Mouse (Mus musculus) Patski (cell line): ENCODE results near the gene Xpc. TPM values are rescaled to one million over a fixed set of nuclear protein-coding genes. Genes with fewer than 3 reads are reported as not detected.

Experiments
- ATAC-seq: fragments of 100-300 bp; one replicate; pipeline ENCODE4 v1.8.0; 2021
- CTCF ChIA-PET: fragments of 350-600 bp; sonication (Branson Sonifier 250); formaldehyde crosslinking; loops from one replicate; lab custom pipeline; 2022; ENCODE audit warnings: inconsistent platforms; lab: Charles Lee
- POLR2A ChIA-PET: fragments of 350-600 bp; sonication (Branson Sonifier 250); formaldehyde crosslinking; loops from one replicate; lab custom pipeline; 2022; ENCODE audit warnings: antibody characterized with exemption, inconsistent platforms; lab: Charles Lee
- DNase-seq: peaks from one replicate; pipeline ENCODE4 v3.0.0-alpha.2; 2011; ENCODE audit warnings: low read depth, low spot score
- H3K27me3 ChIP-seq: fragments of 371-371 bp; one replicate; pipeline ENCODE4 v1.5.1; 2021
- CTCF ChIP-seq: fragments of 100-300 bp; IDR thresholded peaks from one replicate; pipeline ENCODE4 v1.5.1; 2021
- in situ Hi-C: fragments of 300-500 bp; cut with MboI; formaldehyde crosslinking; loops from 3 replicates; pipeline ENCODE4 v1.11.1; 2018; ENCODE audit warnings: low pct_unique_long_range_greater_than_20kb, mixed read lengths
- polyA plus RNA-seq: library from polyadenylated mRNA; unstranded; gene quantifications from one replicate; pipeline ENCODE4 v1.2.3, GENCODE M21; 2021

Gene Xpc
- polyA plus RNA-seq, 1 experiment from 2014 or later: 45.1 TPM

DNA sequence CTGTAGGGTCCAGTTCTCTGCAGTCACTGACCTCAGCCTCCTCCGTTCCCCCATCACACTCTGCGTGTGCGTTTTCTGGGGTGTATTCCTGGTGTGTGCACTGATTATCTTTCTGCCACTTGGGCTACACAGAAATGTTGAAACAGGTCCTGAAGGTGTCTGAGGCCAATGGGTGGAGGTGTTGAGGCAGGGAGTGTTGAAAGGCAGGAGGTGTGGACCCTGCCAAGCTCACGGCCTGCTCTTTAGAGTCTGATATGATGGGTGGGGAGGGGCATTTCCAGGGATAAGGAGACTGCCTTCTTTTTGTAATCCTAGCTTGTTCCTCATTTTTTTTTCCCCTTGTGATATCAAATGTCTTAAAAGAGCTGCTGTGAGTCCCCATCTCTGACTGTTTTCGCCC is 27.4 kb upstream of the Xpc start:
- no peaks in the 10 kb centered on the region for H3K27me3 ChIP-seq
- POLR2A ChIA-PET: interaction anchor here (1.1 kb wide), 1 partner anchor 12 kb away, joined by 3 read pairs; no protein-coding TSS in a partner anchor
- ATAC-seq: no peak
- no peak for TF ChIP-seq CTCF
- CTCF ChIA-PET: interaction anchor here (0.7 to 2.4 kb wide), 5 partner anchors 10 to 206 kb away, joined by 3 to 7 read pairs (median 3); no protein-coding TSS in a partner anchor
- in situ Hi-C loops: no loop called here
- no peak for DNase-seq

DNA sequence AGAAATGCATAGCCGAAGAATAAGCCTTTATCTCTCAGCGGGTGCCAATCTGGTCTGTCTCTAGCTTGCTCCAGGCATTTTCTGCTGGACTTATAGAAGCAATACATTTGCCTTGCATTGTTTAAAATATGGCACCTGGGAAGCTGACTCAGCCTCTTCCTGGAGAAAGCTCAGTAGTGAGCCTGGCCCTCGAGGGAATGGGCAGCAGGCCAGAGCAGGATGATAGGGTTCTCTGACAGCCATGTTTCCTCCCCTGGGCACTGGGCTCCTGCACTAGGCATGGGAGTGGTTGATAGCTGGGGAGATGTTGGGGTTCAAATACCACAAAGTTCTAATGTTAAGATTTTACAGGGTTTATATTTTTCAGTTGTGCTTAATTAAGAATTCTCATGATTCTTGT is 25.6 kb upstream of the Xpc start:
- ChIA-PET CTCF (interaction anchor here (1.2 to 2.0 kb wide), 3 partner anchors 12 to 17 kb away, joined by 4 to 6 read pairs (median 5); no protein-coding TSS in a partner anchor), POLR2A (interaction anchor here (1.6 kb wide), 1 partner anchor 21 kb away, joined by 6 read pairs; no protein-coding TSS in a partner anchor)
- H3K27me3 ChIP-seq: no peaks in the 10 kb centered on the region
- DNase-seq (no peak), ATAC-seq (no peak)
- TF ChIP-seq CTCF: no peak
- in situ Hi-C loops: no loop called here

- no peaks in the 10 kb centered on the region for H3K27me3 ChIP-seq
- no peak for DNase-seq
- POLR2A ChIA-PET: no interaction called here
- TF ChIP-seq CTCF: no peak
- no peak for ATAC-seq
- CTCF ChIA-PET: interaction anchor here (1.4 kb wide), 2 partner anchors 13 to 15 kb away, joined by 4 read pairs; no protein-coding TSS in a partner anchor
- in situ Hi-C loops: no loop called here
Observed at GRCm38 (mm10) chr6:91536047-91536765, 20.5 kb upstream of the Xpc start.

DNA sequence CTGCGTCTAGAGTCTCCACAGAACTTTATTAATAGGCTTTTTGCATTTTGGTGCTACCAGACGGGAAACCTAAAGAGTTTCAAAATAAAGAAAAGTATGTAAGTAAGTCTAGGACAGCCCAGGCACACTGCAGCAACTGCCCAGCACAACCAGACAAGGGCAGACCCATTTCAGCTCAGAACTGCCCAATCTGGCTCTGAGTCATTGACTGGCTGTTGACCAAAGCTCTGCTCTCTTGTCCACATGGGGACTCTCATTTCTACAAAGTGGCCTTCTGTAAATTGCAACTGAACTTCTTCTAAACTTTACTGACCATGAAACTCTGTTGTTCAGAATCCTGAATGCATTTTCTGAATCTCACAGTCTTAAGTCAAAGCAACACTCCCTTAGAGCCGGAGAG is 19.5 kb upstream of the Xpc start:
- in situ Hi-C loops: no loop called here
- ATAC-seq (no peak), DNase-seq (no peak)
- TF ChIP-seq CTCF: no peak
- no peaks in the 10 kb centered on the region for H3K27me3 ChIP-seq
- POLR2A ChIA-PET: interaction anchor here (0.6 kb wide), 1 partner anchor 150 kb away, joined by 7 read pairs; no protein-coding TSS in a partner anchor
- CTCF ChIA-PET: interaction anchor here (0.7 to 1.4 kb wide), 3 partner anchors 14 to 27 kb away, joined by 3 to 4 read pairs (median 4); no protein-coding TSS in a partner anchor

DNA sequence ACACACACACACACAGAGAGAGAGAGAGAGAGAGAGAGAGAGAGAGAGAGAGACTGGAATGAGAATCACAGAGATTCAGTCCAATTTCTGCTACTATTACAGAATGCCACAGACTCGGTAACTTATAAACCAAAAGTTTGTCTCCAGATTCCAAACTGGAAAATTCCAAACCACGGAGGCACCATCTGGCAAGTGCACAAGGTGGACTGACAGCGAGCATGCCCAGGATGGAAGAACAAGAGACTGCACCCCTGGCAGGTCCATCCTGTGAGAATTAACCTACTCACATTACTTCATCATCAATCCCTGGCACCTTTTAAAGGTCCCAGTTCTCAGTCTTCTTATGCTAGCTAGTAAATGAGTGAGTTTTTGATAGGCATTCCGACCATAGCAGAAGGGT is 18.6 kb upstream of the Xpc start:
- TF ChIP-seq CTCF: no peak
- CTCF ChIA-PET: interaction anchor here (1.4 kb wide), 2 partner anchors 19 to 54 kb away, joined by 3 read pairs; no protein-coding TSS in a partner anchor
- H3K27me3 ChIP-seq: no peaks in the 10 kb centered on the region
- in situ Hi-C loops: loop anchor here (5.0 kb wide), 2 partner anchors 38 to 213 kb away; no protein-coding TSS in a partner anchor
- ATAC-seq (no peak), DNase-seq (no peak)
- POLR2A ChIA-PET: interaction anchor here (0.9 kb wide), 1 partner anchor 27 kb away, joined by 3 read pairs; no protein-coding TSS in a partner anchor

DNA sequence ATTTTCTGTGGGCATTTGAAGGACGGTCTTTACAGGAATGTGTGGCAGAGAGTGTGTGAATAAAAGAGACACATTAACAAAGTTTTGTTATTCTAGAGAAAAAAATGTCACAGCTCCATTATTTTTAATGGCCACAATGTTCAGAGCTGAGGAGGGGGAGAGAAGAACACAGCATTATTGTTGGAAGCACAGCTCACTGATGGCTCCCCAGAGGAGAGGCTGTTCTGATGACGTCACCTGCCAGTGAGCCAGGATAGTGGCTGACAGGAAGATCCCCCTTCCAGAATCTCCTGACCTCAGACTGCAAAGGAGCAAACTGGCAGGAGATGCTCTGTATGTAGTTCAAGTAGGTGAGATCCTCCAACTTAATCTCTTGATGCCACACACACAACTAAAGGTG is 18.1 kb upstream of the Xpc start:
- TF ChIP-seq CTCF: no peak
- CTCF ChIA-PET: interaction anchor here (1.4 to 1.9 kb wide), 4 partner anchors 20 to 198 kb away, joined by 3 to 16 read pairs (median 4); no protein-coding TSS in a partner anchor
- ATAC-seq (peak; percentile 56), DNase-seq (no peak)
- POLR2A ChIA-PET: interaction anchor here (0.7 to 1.6 kb wide), 4 partner anchors 28 to 174 kb away, joined by 3 to 8 read pairs (median 3); no protein-coding TSS in a partner anchor
- no peaks in the 10 kb centered on the region for H3K27me3 ChIP-seq
- in situ Hi-C loops: loop anchor here (5.0 kb wide), 2 partner anchors 39 to 214 kb away; no protein-coding TSS in a partner anchor

- peak; percentile 83 for DNase-seq
- ChIA-PET POLR2A (interaction anchor here (0.5 to 1.6 kb wide), 8 partner anchors 28 to 215 kb away, joined by 3 to 8 read pairs (median 4); no protein-coding TSS in a partner anchor), CTCF (interaction anchor here (0.9 to 1.9 kb wide), 6 partner anchors 9 to 199 kb away, joined by 3 to 16 read pairs (median 3); no protein-coding TSS in a partner anchor)
- H3K27me3 ChIP-seq: no peaks in the 10 kb centered on the region
- in situ Hi-C loops: loop anchor here (5.0 kb wide), 2 partner anchors 39 to 214 kb away; no protein-coding TSS in a partner anchor
- ATAC-seq: peak; percentile 65
- TF ChIP-seq CTCF: no peak
Observed at GRCm38 (mm10) chr6:91533359-91533758, 17.7 kb upstream of the Xpc start.

DNA sequence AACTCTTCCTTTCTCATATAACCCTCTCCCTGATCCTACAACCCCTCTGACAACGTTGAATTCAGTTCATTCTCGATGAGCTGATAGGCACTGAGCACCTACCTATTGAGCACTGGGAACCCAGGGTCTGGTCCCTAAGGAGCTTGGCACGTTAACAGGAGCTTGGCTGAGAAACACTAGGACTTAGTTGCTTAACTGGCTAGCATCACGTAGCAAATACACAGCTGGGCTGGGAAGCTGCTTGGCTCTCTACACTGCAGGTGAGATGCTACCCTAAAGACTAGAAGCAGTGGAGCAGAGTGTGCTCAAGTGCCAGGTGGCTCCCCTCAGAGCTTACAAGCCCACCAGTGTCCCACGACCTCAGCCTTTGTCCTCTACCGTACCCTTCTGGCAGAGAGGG is 17.0 kb upstream of the Xpc start:
- no peak for ATAC-seq
- in situ Hi-C loops: loop anchor here (5.0 kb wide), 2 partner anchors 40 to 215 kb away; no protein-coding TSS in a partner anchor
- CTCF ChIA-PET: interaction anchor here (0.9 to 1.9 kb wide), 7 partner anchors 10 to 217 kb away, joined by 3 to 16 read pairs (median 3); no protein-coding TSS in a partner anchor

DNA sequence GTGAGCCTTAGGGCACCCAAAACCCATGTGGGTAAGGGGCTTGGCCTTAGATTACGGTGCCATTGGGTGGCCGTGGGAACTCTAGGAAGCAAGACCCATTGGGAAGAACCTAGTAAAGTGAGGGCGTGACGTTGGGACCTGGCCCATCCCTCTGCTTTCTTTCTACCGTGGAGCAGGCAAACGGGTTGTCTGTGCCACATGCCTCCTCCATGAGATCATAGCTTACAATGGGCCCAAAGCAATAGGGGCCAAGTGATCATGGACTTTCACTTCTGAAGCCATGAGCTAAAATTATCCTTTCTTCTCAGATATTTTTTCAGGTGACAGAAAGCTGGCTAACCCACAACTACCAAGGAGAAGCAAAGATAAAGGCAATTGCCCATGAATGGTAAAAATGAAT is 15.6 kb upstream of the Xpc start:
- no peaks in the 10 kb centered on the region for H3K27me3 ChIP-seq
- ChIA-PET CTCF (interaction anchor here (0.8 kb wide), 1 partner anchor 45 kb away, joined by 4 read pairs; no protein-coding TSS in a partner anchor), POLR2A (no interaction called here)
- no peak for TF ChIP-seq CTCF
- in situ Hi-C loops: loop anchor here (5.0 kb wide), 2 partner anchors 41 to 216 kb away; no protein-coding TSS in a partner anchor
- ATAC-seq (no peak), DNase-seq (no peak)

More for the DNA sequence above, 17.0 kb upstream of the Xpc start:
- H3K27me3 ChIP-seq: no peaks in the 10 kb centered on the region
- POLR2A ChIA-PET: interaction anchor here (0.5 to 1.6 kb wide), 7 partner anchors 19 to 216 kb away, joined by 3 to 8 read pairs (median 4); no protein-coding TSS in a partner anchor
- no peak for TF ChIP-seq CTCF
- no peak for DNase-seq

- H3K27me3 ChIP-seq: no peaks in the 10 kb centered on the region
- DNase-seq (no peak), ATAC-seq (no peak)
- in situ Hi-C loops: loop anchor here (5.0 kb wide), 2 partner anchors 42 to 217 kb away; no protein-coding TSS in a partner anchor
- POLR2A ChIA-PET: no interaction called here
- CTCF ChIA-PET: no interaction called here
- TF ChIP-seq CTCF: no peak
Observed at GRCm38 (mm10) chr6:91530673-91531072, 15.0 kb upstream of the Xpc start.
